Mouse (Mus musculus) thymus, adult 18-20 months (tissue): ENCODE measurements around the gene Gpr39.

Experiments
- DNase-seq, 2 experiments: peaks; one replicate each; pipeline ENCODE4 v3.0.0; 2022; ENCODE audit warnings: mixed read lengths in 2 of 2

Gpr39 gene

DNA sequence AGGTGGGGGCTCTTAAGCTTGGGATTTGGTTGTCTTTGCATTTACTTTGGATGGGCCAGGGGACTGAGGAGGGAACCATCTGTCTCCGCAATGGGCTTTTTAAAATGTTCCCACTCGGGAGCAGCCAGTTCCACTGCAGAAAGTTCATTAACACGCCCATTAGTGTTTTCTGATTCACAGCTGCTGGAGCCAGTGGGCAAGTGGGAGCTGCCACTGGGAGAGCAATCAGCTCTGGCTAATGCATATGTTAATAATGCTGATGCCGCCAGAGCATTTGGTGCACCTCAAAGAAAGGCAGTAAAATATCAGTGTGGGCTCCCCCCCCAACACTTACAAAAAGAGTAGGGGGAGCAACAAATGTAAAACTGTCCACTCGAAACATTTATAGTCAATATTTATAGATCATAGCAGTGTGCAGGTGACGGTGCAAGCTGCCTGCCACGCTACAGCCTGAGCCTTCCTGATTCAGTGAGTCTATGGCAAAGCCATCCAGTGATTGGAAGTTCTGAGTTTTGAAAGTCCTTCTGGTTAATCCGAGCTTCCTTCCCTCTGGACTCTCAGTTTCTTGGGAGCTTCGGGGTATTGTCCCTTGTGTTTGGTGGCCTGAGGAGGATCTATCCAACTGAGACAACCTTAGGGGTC, 136.5 kb downstream of the Gpr39 start:
- no peak for DNase-seq

GRCm38 (mm10) chr1:125821101-125821500, 144.3 kb downstream of the Gpr39 start:
- no peak for DNase-seq

DNA sequence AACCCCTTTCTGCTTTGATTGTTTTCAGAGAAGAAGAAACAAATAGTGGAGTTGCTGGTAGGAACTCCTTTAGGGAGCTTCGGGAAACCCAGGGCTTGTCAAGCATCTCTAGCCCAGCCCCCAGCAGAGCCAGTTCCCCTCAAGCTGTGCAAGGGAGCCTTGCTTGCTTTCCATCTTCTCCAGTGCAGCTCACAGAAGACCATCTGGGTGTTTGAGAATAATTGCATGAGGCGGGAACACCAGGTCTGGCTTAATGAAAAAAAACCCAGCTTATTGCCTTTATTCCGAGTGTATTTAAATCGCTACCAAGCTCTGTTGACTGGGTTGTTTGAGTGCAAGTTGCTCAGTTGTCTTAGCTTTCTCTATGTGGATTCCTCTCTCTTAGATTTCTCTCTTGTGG, 146.8 kb downstream of the Gpr39 start:
- no peak for DNase-seq

- DNase-seq: no peak
Measured at GRCm38 (mm10) chr1:125837507-125837906, 160.7 kb downstream of the Gpr39 start.

GRCm38 (mm10) chr1:125839746-125840392, 163.1 kb downstream of the Gpr39 start:
- peak in 1 of 2 experiments; percentile 10 for DNase-seq

- no peak for DNase-seq
Measured at GRCm38 (mm10) chr1:125854646-125855045, 177.9 kb downstream of the Gpr39 start.

DNA sequence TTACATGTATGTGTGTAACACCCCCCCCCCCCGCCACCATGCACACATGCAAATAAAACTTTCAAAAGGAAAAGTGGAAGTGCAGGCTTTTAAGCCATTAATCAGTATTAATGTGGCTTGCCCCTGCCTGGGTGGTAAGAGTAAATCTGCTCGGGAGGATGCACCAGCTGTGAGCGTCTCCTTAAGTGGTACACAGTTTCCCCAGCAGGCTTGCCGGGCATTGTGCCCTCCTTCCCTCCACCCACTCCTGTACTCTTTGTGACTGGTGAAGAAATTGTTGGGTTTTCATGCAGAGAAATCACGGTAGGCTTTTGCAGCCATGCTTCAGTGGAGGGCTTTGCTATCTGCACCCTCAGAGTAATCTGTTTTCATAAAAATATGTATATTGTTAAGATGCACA, 181.8 kb downstream of the Gpr39 start:
- no peak for DNase-seq

DNA sequence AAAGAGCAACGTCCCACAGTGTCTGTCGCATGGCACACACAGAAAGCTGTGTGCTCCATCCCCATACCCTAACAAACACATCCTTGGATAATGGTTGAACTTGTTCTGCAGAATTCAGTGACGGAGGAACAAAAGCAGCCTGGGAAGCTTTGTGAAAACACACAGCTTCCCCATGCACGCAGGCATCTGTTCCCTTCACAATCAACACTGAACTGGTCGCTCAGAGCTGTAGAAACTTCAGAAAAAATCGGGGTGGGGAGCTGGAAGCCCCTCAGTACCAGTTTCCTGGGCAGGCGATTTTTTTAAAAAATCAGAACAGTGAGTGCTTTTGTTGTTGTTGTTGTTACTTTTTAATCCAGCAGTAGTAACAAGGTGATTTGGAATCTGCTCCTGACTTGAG, 193.3 kb downstream of the Gpr39 start:
- no peak for DNase-seq

GRCm38 (mm10) chr1:125893158-125893557, 216.4 kb downstream of the Gpr39 start:
- no peak for DNase-seq

DNA sequence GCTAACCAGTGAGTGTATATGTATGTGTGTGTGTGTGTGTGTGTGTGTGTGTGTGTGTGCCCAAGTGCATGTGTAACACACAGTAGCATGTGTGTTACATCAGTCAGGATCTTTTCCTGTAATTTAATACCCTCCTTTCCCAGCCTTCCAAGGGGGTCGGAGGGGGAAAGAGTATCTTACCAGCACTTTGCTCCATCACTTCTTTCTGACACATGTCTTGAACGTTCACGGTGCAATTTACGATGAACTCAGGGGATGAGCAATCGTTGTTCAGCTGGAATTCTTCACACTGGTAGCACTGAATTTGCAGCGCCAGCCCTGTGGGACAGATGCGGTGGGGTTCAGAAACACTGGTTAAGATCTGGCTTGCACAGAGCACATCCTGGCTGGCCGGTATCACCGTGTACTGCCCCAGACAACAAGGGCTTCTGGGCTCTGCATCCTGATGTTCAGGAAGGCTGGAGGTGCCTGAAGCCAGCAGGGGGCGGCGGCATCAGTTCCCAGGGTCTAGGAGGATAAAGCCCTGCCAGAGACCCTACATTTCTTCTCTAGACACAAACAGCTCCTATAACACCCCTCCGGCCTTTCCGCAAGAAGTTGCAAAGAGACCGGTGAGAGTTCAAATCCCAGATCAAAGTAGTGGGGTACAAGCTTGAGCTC, 233.5 kb downstream of the Gpr39 start:
- DNase-seq: no peak

- DNase-seq: no peak
Measured at GRCm38 (mm10) chr1:125910871-125911265, 234.1 kb downstream of the Gpr39 start.

DNA sequence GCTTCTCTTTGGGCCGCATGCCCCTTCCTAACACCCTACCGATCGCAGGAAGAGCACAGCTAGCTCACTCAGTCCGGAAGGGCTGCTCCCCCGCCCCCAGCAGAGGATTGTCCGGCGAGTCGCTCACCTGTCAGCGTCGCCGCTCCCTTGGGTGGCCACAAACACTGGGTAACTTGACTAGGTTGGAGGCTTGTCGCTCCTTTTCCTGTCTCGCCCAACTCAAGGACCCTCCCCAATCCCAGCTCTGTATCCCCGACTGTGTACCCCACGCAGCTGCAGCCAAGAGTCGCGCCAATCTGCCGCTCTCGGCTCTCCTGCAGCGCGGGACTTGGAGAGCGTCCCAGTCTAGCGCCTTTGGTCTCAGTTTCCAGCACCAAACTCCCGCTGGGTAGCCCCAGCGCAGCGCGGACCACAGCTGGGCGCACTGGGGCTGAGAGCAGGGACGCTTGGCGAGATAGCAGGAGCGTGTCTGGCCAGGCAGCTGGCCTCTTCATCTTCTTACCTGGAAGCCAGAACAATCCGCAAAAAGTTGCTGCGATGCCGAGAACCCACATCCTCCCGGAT, 234.6 kb downstream of the Gpr39 start:
- no peak for DNase-seq

DNA sequence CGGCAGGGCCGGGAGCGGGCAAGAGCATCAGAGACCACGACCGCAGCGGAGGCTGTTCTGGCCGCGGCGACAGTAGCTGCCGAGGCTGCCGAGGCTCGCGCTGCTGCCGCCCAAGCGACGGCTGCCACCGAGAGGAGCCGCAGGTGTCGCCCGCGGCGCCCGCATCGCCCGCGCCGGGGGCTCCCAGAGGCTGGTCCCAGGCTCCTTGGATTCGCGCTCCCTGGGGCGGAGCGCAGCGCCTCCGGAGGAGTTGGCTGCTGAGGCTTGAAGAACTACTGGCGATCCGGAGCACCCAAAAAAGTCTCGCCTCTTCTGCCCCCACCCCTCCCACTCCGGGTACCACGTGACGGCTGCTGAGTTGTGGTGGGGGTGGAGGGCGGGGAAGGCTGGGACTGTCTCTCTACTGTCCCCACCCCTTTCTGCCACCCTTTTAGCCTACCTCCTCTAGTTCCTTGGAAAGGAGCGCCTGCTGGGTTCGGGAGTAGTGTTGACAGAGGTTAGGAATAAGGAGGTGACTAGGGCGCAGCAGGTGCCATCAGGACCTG, 235.2 kb downstream of the Gpr39 start:
- DNase-seq: no peak

DNA sequence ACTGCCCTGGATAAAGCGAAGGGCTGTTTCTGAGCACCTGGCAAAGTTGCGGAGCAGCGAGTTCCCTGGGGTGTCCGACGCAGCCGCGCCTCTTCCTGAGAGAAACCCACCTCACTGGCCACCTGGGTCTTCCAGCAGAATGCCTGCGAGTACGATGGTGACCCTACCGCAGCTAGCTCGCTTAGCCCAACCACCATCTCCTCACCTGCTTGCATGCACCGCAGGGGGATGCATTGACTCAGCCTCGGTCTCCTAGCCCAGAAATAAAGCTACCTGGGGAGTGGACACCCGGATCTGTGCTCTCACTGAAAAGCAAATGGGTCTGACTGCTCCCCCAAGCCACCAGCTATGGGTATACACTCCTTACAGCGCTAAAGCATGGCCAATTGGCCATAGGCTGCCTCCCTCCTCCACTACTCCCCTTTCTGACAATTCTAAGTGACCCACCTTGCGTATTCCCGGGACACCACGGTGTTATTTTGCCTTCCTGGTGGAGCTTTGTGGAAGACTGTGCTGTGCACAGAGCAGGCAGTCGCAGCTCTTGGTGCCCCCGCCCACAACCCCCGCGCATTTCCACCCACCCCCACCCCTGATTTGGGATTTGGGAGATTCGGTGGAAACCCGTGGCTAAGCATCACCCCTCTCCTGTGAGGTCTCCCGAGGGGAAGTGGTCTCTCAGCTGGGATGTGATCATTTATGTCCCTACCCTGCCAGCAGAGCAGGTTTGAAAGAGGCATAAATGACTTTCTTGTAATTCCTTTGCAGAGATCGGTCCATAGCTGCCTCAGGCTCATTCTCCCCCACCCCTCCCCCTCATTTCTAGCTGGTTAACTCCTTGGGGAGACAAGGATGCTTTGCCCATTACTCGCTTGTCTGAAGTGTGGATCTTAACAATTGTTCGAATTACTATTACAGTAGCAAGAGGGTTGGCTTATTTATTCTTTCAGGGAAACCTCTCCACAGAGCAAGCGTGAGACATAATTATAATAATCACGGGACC, 236.1 kb downstream of the Gpr39 start, which contains the start of gene Lypd1:
Gene Lypd1 (minus strand): TSS at position 501 of the 1,000 bp plus-strand sequence.
- no peak for DNase-seq

GRCm38 (mm10) chr1:125920696-125921095, 243.9 kb downstream of the Gpr39 start:
- DNase-seq: no peak

DNA sequence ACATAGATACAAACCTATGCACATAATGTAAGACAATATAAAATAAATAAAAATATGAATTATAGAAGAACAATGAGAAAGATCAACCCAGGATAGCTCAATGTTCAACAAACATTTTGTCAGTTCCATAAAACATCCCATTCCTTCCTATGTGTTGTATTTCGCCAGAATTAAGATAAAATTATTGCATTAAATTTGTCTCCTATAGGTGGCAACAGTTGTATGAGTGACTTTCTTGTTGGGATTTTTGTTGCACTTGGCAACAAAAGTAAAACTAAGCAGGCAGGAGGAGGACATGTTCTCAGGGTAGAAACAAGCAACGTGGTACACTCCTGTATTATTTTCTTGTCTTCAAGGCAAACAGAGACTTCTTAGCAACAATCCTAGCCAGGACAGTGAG, 246.3 kb downstream of the Gpr39 start:
- DNase-seq: no peak
